Mouse (Mus musculus) spleen, postnatal 10 days (tissue): ENCODE results near the gene Hhipl2.
"Not testable (repeated sequence)": the region's sequence is repeated elsewhere in the genome, so short reads cannot be mapped to it uniquely, and the experiment has no call there.

Source experiments
- DNase-seq, 2 experiments: peaks; one replicate each; pipeline ENCODE4 v3.0.0; 2021 to 2022; ENCODE audit warnings: low spot score in 2 of 2

Hhipl2 gene

GRCm38 (mm10) chr1:183417873-183418272 lies at the start of gene Hhipl2:
Gene Hhipl2 (plus strand): TSS chr1:183418215.
- DNase-seq, result no peak

- no peak for DNase-seq
Measured at GRCm38 (mm10) chr1:183368601-183369400, 49.2 kb upstream of the Hhipl2 start.

- peak; percentile 74 to 92 for DNase-seq
Measured at GRCm38 (mm10) chr1:183369427-183370014, 48.5 kb upstream of the Hhipl2 start, which contains the start of gene Mia3. Gene Mia3 (minus strand): TSS chr1:183369553.

GRCm38 (mm10) chr1:183374728-183375127 lies 43.3 kb upstream of the Hhipl2 start:
- DNase-seq, result no peak

- DNase-seq, result no peak
Measured at GRCm38 (mm10) chr1:183377045-183377444, 41.0 kb upstream of the Hhipl2 start.

GRCm38 (mm10) chr1:183378321-183378941 lies 39.6 kb upstream of the Hhipl2 start:
- no peak for DNase-seq

- not testable (repeated sequence) for DNase-seq
Measured at GRCm38 (mm10) chr1:183379376-183379775, 38.6 kb upstream of the Hhipl2 start.

- no peak for DNase-seq
Measured at GRCm38 (mm10) chr1:183381816-183382215, 36.2 kb upstream of the Hhipl2 start.

- no peak for DNase-seq
Measured at GRCm38 (mm10) chr1:183382621-183383020, 35.4 kb upstream of the Hhipl2 start.

GRCm38 (mm10) chr1:183387421-183387820 lies 30.6 kb upstream of the Hhipl2 start:
- not testable (repeated sequence) for DNase-seq

GRCm38 (mm10) chr1:183388426-183389406 lies 29.3 kb upstream of the Hhipl2 start, which contains the start of gene Taf1a:
Gene Taf1a (plus strand): TSS chr1:183388981.
- DNase-seq, result peak; percentile 61 to 90

- DNase-seq, result no peak
Measured at GRCm38 (mm10) chr1:183403396-183403795, 14.6 kb upstream of the Hhipl2 start.

GRCm38 (mm10) chr1:183414081-183414727 lies 3.8 kb upstream of the Hhipl2 start:
- DNase-seq, result no peak

GRCm38 (mm10) chr1:183419741-183420140 lies 1.7 kb downstream of the Hhipl2 start:
- no peak for DNase-seq

GRCm38 (mm10) chr1:183420296-183420695 lies 2.3 kb downstream of the Hhipl2 start:
- no peak for DNase-seq

GRCm38 (mm10) chr1:183424100-183424499 lies 6.1 kb downstream of the Hhipl2 start:
- DNase-seq, result peak in 1 of 2 experiments; percentile 26

- no peak for DNase-seq
Measured at GRCm38 (mm10) chr1:183434918-183435317, 16.9 kb downstream of the Hhipl2 start.

GRCm38 (mm10) chr1:183439036-183439435 lies 21.0 kb downstream of the Hhipl2 start:
- DNase-seq, result peak; percentile 44 to 71

- peak; percentile 46 to 72 for DNase-seq
Measured at GRCm38 (mm10) chr1:183442015-183442774, 24.2 kb downstream of the Hhipl2 start.

- no peak for DNase-seq
Measured at GRCm38 (mm10) chr1:183453066-183453465, 35.1 kb downstream of the Hhipl2 start.
